Mouse (Mus musculus): Measurements from ENCODE around the gene Vps37b.
A peak's percentile ranks its signal among the peaks of the same experiment; 100 is the strongest.

Vps37b gene

GRCm38 (mm10) chr5:124021148-124021547 is 10.9 kb downstream of the Vps37b start:
- DNase-seq: peak; percentile 54 to 75

- DNase-seq: peak; percentile 85 to 89
These were observed 12.5 kb downstream of the Vps37b start for GRCm38 (mm10) chr5:124019348-124020216.

- no peak for DNase-seq
These were observed 13.4 kb downstream of the Vps37b start for GRCm38 (mm10) chr5:124018651-124019050.

- DNase-seq: no peak
These were observed 14.1 kb downstream of the Vps37b start for GRCm38 (mm10) chr5:124017941-124018340.

- DNase-seq: peak; percentile 63 to 83
These were observed 15.7 kb downstream of the Vps37b start for GRCm38 (mm10) chr5:124016291-124016821.

GRCm38 (mm10) chr5:124015727-124016126 is 16.3 kb downstream of the Vps37b start:
- no peak for DNase-seq

- no peak for DNase-seq
These were observed 17.2 kb downstream of the Vps37b start for GRCm38 (mm10) chr5:124014791-124015251.

GRCm38 (mm10) chr5:124014180-124014579 is 17.9 kb downstream of the Vps37b start:
- DNase-seq: no peak

GRCm38 (mm10) chr5:124013747-124014146 is 18.3 kb downstream of the Vps37b start:
- DNase-seq: no peak

GRCm38 (mm10) chr5:124012885-124013284 is 19.2 kb downstream of the Vps37b start:
- no peak for DNase-seq

- no peak for DNase-seq
These were observed 20.1 kb downstream of the Vps37b start for GRCm38 (mm10) chr5:124011927-124012326.

- DNase-seq: peak; percentile 67 to 76
These were observed 21.0 kb downstream of the Vps37b start for GRCm38 (mm10) chr5:124010910-124011655.

GRCm38 (mm10) chr5:124010077-124010476 is 22.0 kb downstream of the Vps37b start:
- no peak for DNase-seq

- peak; percentile 72 to 75 for DNase-seq
These were observed 25.1 kb downstream of the Vps37b start for GRCm38 (mm10) chr5:124006891-124007491.

GRCm38 (mm10) chr5:124006082-124006873 is 25.8 kb downstream of the Vps37b start:
- no peak for DNase-seq

- DNase-seq: no peak
These were observed 26.5 kb downstream of the Vps37b start for GRCm38 (mm10) chr5:124005591-124005990.

- no peak for DNase-seq
These were observed 26.9 kb downstream of the Vps37b start for GRCm38 (mm10) chr5:124005151-124005500.

- DNase-seq: no peak
These were observed 27.5 kb downstream of the Vps37b start for GRCm38 (mm10) chr5:124004356-124005150.

- DNase-seq: no peak
These were observed 28.7 kb downstream of the Vps37b start for GRCm38 (mm10) chr5:124003375-124003774.

GRCm38 (mm10) chr5:124002876-124003275 is 29.2 kb downstream of the Vps37b start:
- no peak for DNase-seq

- no peak for DNase-seq
These were observed 30.8 kb downstream of the Vps37b start for GRCm38 (mm10) chr5:124001274-124001673.
